Mouse (Mus musculus) ES-E14 (cell line): ENCODE measurements around the gene Ssu2.

Experiments
- CHD2 ChIP-seq: IDR thresholded peaks from 2 replicates; pipeline ENCODE4 v1.6.1; 2014; ENCODE audit warnings: mild to moderate bottlenecking, low read depth, low read length, inconsistent platforms
- HCFC1 ChIP-seq: IDR thresholded peaks from 2 replicates; pipeline ENCODE4 v1.6.1; 2012; ENCODE audit warnings: low read length, inconsistent platforms, borderline replicate concordance; ENCODE audit not compliant: insufficient read depth
- MAFK ChIP-seq: IDR thresholded peaks from 2 replicates; pipeline ENCODE4 v1.6.1; 2014; ENCODE audit warnings: mild to moderate bottlenecking, low read depth, low read length, inconsistent platforms; ENCODE audit not compliant: insufficient read depth
- ZC3H11A ChIP-seq: IDR thresholded peaks from 2 replicates; pipeline ENCODE4 v1.6.1; 2012; ENCODE audit warnings: low read depth, mild to moderate bottlenecking, inconsistent platforms, low read length, borderline replicate concordance
- ZNF384 ChIP-seq: IDR thresholded peaks from 2 replicates; pipeline ENCODE4 v1.6.1; 2012; ENCODE audit warnings: low read depth, low read length, inconsistent platforms

DNA sequence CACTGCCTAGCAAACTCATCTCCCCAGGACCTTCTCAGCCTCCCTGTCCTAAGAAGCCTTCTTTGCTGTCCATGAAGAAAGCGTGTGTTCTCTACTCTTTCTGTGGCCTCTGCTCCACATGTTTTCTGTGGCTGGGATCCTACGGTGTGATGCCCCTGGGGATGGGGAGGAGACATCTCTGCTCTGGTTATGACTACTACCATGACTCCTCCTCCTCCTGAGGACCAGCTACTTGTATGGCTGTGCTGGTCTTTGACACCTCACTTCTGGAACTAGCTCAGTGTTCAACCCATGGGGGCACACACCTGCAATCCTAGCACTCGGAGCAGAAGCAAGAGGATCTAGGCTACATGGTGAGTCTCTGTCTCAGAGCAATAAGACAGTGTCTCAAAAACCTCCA lies 8.5 kb upstream of the Ssu2 start:
- no peak for TF ChIP-seq MAFK
- no peak for TF ChIP-seq ZC3H11A
- TF ChIP-seq CHD2: no peak
- TF ChIP-seq ZNF384: no peak
- no peak for TF ChIP-seq HCFC1
